Mouse (Mus musculus): ENCODE results near the gene BC025446. TPM values are rescaled to one million over a fixed set of nuclear protein-coding genes. Genes with fewer than 3 reads are reported as not detected.

Gene BC025446
- total and polyA plus RNA-seq, 3 experiments, result not detected

DNA sequence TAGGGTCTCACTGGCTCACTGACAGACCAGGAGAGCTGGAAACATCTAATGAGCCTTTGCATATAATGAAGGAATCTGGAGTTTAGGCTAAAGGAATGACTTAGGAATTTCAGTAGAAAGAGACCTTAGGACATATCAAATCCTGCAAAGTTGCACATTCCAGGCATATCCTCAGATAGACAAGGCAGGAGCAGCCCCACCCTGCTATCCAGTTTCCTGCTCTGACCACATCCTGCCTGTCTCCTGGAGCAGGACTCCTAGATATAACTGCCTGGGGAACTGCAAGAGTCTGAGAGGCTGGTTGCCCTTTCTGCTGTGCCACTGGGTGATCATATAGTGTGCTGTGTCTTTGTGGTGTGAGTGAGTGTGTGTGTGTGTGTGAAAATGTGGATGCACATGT lies 54.0 kb downstream of the BC025446 start:
- no peaks in the 10 kb centered on the region for H3K36me3 ChIP-seq (ENCODE audit: control insufficient read depth in 1 of 2, insufficient read depth in 2 of 2, low read length in 2 of 2)
- no peak overlapping the region for H3K4me3 ChIP-seq (ENCODE audit: control insufficient read depth in 1 of 2, insufficient read depth in 1 of 2, low read depth in 2 of 2, low read length in 2 of 2)
- H3K9me3 ChIP-seq (replicated peaks; ENCODE audit: insufficient read depth, low read length), result no peaks in the 10 kb centered on the region
- H3K9ac ChIP-seq (ENCODE audit: control insufficient read depth, low read depth, low read length, poor library complexity, severe bottlenecking), result no peak overlapping the region
- H3K79me2 ChIP-seq (ENCODE audit: control insufficient read depth, insufficient read depth, low read length, poor library complexity), result no peaks in the 10 kb centered on the region
- no peak for DNase-seq (ENCODE audit: low read depth, low spot score)
- TF ChIP-seq USF2 (IDR thresholded peaks at IDR 0.05; ENCODE audit: borderline replicate concordance in 1 of 2, insufficient read depth in 1 of 2, low read depth in 1 of 2, low read length in 2 of 2), result no peak
- TF ChIP-seq CHD1 (IDR thresholded peaks at IDR 0.05; ENCODE audit: low read depth, low read length), result no peak
- TF ChIP-seq MEF2A (IDR thresholded peaks at IDR 0.05; ENCODE audit: extremely low read depth, insufficient replicate concordance, low read depth, low read length, poor library complexity, severe bottlenecking), result no peak
- no peak for TF ChIP-seq POLR2AphosphoS2 (IDR thresholded peaks at IDR 0.05; ENCODE audit: low read length)
- no peak for TF ChIP-seq MAX (IDR thresholded peaks at IDR 0.05; ENCODE audit: low read length)
- TF ChIP-seq ZNF384 (IDR thresholded peaks at IDR 0.05; ENCODE audit: low read depth, low read length), result no peak
- no peak for TF ChIP-seq ELF1 (IDR thresholded peaks at IDR 0.05; ENCODE audit: low read depth, low read length)
- no peaks in the 10 kb centered on the region for H3K4me1 ChIP-seq (ENCODE audit: control insufficient read depth in 1 of 2, insufficient read depth in 2 of 2, low read length in 2 of 2)
- no peak overlapping the region for H3K27ac ChIP-seq (ENCODE audit: control insufficient read depth, low read depth, low read length)
- H3K27me3 ChIP-seq (ENCODE audit: control insufficient read depth in 1 of 2, insufficient read depth in 2 of 2, low read length in 2 of 2), result no peaks in the 10 kb centered on the region

DNA sequence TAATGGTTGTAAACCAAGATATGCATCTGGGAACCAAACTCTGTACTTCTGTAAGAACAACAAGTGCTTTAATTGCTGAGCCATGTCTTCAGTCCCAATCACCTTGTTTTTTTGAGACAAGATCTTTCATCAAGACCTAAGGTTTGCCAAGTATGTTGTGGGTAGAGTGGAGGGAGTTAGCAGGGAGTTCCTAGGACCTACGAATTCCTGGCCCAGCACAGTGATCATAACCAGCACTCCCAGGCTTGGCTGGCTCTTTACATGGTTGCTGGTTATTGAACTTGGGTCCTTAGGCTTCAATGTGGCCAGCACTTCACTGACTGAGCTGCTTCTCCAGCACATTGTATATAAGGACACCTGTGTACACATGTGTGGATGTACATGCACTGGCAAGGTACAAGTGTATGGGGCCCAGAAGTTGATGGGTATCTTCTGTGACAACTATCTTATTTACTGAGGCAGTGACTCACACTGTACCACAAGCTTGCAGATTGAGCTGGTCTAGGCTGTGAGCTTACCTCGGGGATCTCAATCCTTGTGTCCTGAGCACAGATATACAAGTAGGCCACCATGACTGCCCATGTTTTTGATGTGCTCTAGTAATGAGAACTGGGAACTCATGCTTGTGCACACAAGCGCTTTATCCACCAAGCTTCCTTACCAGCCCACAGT lies 54.7 kb downstream of the BC025446 start:
- H3K9ac ChIP-seq (ENCODE audit: control insufficient read depth, low read depth, low read length, poor library complexity, severe bottlenecking), result no peak overlapping the region
- H3K4me3 ChIP-seq (ENCODE audit: control insufficient read depth in 1 of 2, insufficient read depth in 1 of 2, low read depth in 2 of 2, low read length in 2 of 2), result no peak overlapping the region
- TF ChIP-seq ZNF384 (IDR thresholded peaks at IDR 0.05; ENCODE audit: low read depth, low read length) (no peak), SIN3A (IDR thresholded peaks at IDR 0.05; ENCODE audit: low read length) (no peak), CHD1 (IDR thresholded peaks at IDR 0.05; ENCODE audit: low read depth, low read length) (no peak), MAX (IDR thresholded peaks at IDR 0.05; ENCODE audit: low read length) (no peak), USF1 (IDR thresholded peaks at IDR 0.05; ENCODE audit: low read depth, low read length) (no peak), GATA1 (IDR thresholded peaks at IDR 0.05; ENCODE audit: low read depth, low read length) (no peak), MYB (IDR thresholded peaks at IDR 0.05; ENCODE audit: low read depth, low read length) (no peak), USF2 (IDR thresholded peaks at IDR 0.05; ENCODE audit: borderline replicate concordance in 1 of 2, insufficient read depth in 1 of 2, low read depth in 1 of 2, low read length in 2 of 2) (no peak), RAD21 (IDR thresholded peaks at IDR 0.05; ENCODE audit: low read depth, low read length) (no peak), GABPA (IDR thresholded peaks at IDR 0.05; ENCODE audit: low read depth, low read length) (no peak), ZC3H11A (IDR thresholded peaks at IDR 0.05; ENCODE audit: low read depth, low read length) (no peak), POLR2AphosphoS2 (IDR thresholded peaks at IDR 0.05; ENCODE audit: low read length) (no peak), MEF2A (IDR thresholded peaks at IDR 0.05; ENCODE audit: extremely low read depth, insufficient replicate concordance, low read depth, low read length, poor library complexity, severe bottlenecking) (no peak), ZKSCAN1 (IDR thresholded peaks at IDR 0.05; ENCODE audit: low read depth, low read length) (no peak), EP300 (IDR thresholded peaks at IDR 0.05; ENCODE audit: low read depth in 1 of 2, low read length in 2 of 2) (no peak), POLR2A (IDR thresholded peaks at IDR 0.05; ENCODE audit: control insufficient read depth in 1 of 2, insufficient read depth in 1 of 2, low read depth in 1 of 2, low read length in 2 of 2, poor library complexity in 1 of 2) (no peak), ZMIZ1 (IDR thresholded peaks at IDR 0.05; ENCODE audit: low read depth, low read length) (no peak), MYC (IDR thresholded peaks at IDR 0.05; ENCODE audit: low read depth, low read length) (no peak), CTCF (IDR thresholded peaks at IDR 0.05 in 2 of 3, conservative IDR thresholded peaks at IDR 0.05 in 1 of 3; ENCODE audit: control insufficient read depth in 1 of 3, insufficient read depth in 1 of 3, low read depth in 2 of 3, low read length in 3 of 3, poor library complexity in 1 of 3, severe bottlenecking in 1 of 3) (no peak), ETS1 (IDR thresholded peaks at IDR 0.05; ENCODE audit: low read depth, low read length) (no peak)
- H3K27ac ChIP-seq (ENCODE audit: control insufficient read depth, low read depth, low read length), result no peak overlapping the region
- H3K79me2 ChIP-seq (ENCODE audit: control insufficient read depth, insufficient read depth, low read length, poor library complexity), result no peaks in the 10 kb centered on the region
- DNase-seq (ENCODE audit: low read depth, low spot score), result no peak
- no peaks in the 10 kb centered on the region for H3K36me3 ChIP-seq (ENCODE audit: control insufficient read depth in 1 of 2, insufficient read depth in 2 of 2, low read length in 2 of 2)
- H3K4me1 ChIP-seq (ENCODE audit: control insufficient read depth in 1 of 2, insufficient read depth in 2 of 2, low read length in 2 of 2), result no peaks in the 10 kb centered on the region
- H3K27me3 ChIP-seq (ENCODE audit: control insufficient read depth in 1 of 2, insufficient read depth in 2 of 2, low read length in 2 of 2), result no peaks in the 10 kb centered on the region
- no peaks in the 10 kb centered on the region for H3K9me3 ChIP-seq (replicated peaks; ENCODE audit: insufficient read depth, low read length)
